Mouse (Mus musculus) layer of hippocampus, postnatal 36 days (tissue): Measurements from ENCODE around the gene Ott. TPM values are rescaled to one million over a fixed set of nuclear protein-coding genes. Genes with fewer than 3 reads are reported as not detected.
"Not testable (repeated sequence)": the region's sequence is repeated elsewhere in the genome, so short reads cannot be mapped to it uniquely, and the experiment has no call there.

Experiments
- DNase-seq, 2 experiments: peaks; one replicate each; pipeline ENCODE4 v3.0.0; 2022
- total RNA-seq, 2 experiments: library from RNA; stranded (reverse); gene quantifications; 2 replicates each; pipeline ENCODE4 v1.2.3; 2021

Gene Ott
- total RNA-seq, result not detected

GRCm38 (mm10) chrX:149073982-149074381, at the start of gene Ott:
Gene Ott (plus strand): TSS chrX:149074282.
- not testable (repeated sequence) for DNase-seq

Other genes starting within 250 kb of the Ott start
- not detected for gene Luzp4, start 216.6 kb upstream of the Ott start, total RNA-seq
- gene Gm15093, start 198.1 kb downstream of the Ott start, total RNA-seq, result not detected